Mouse (Mus musculus): ENCODE data around the gene Slc38a5. TPM values are rescaled to one million over a fixed set of nuclear protein-coding genes. Genes with fewer than 3 reads are reported as not detected.

The Slc38a5 gene
- polyA plus RNA-seq, 1 experiment, result 37.7 TPM

Other genes starting within 250 kb of the Slc38a5 start
- gene Suv39h1, start 196.4 kb upstream of the Slc38a5 start, polyA plus RNA-seq (2012; rRNA removed), result 46.5 and 56.7 TPM in 2 replicates
- 0.52 and 1.00 TPM in 2 replicates for gene Was, start 180.6 kb upstream of the Slc38a5 start, polyA plus RNA-seq (2012; rRNA removed)
- 235 and 257 TPM in 2 replicates for gene Wdr13, start 138.2 kb upstream of the Slc38a5 start, polyA plus RNA-seq (2012; rRNA removed)
- 336 and 439 TPM in 2 replicates for gene Rbm3, start 125.3 kb upstream of the Slc38a5 start, polyA plus RNA-seq (2012; rRNA removed)
- gene Tbc1d25, start 95.0 kb upstream of the Slc38a5 start, polyA plus RNA-seq (2012; rRNA removed), result 29.7 and 33.8 TPM in 2 replicates
- gene Ebp, start 77.6 kb upstream of the Slc38a5 start, polyA plus RNA-seq (2012; rRNA removed), result 20.0 and 23.7 TPM in 2 replicates
- 101 and 133 TPM in 2 replicates for gene Porcn, start 64.6 kb upstream of the Slc38a5 start, polyA plus RNA-seq (2012; rRNA removed)
- gene Ftsj1, start 18.7 kb upstream of the Slc38a5 start, polyA plus RNA-seq (2012; rRNA removed), result 47.5 and 55.4 TPM in 2 replicates
- not detected in 2 replicates for gene Ssxb10, start 56.3 kb downstream of the Slc38a5 start, polyA plus RNA-seq (2012; rRNA removed)
- gene Ssxb9, start 95.8 kb downstream of the Slc38a5 start, polyA plus RNA-seq (2012; rRNA removed), result not detected in 2 replicates
- gene Ssxb1, start 142.2 kb downstream of the Slc38a5 start, polyA plus RNA-seq (2012; rRNA removed), result not detected in 2 replicates
- gene Ssxb2, start 190.6 kb downstream of the Slc38a5 start, polyA plus RNA-seq (2012; rRNA removed), result not detected in 2 replicates